ENCODE assay signal across 32 mouse cellular contexts in the genomic region with DNA sequence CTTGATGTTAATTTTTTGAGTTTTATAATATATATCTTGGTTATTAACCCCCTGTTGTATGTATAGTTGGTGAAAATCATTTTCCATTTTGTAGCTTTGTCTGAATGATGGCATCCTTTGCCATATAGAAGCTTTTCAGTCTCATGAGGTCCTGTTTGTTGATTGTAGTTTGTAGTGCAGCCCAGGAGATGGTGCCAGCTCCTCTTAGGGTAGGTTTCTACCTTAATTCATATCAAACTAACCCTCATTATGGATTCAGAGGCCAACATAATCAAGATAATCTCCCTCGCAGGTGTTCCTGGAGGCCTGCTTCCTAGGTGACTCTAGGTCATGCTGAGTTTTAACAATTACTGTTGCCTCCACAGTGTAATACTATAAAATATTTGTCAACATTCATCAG. TPM values are rescaled to one million over a fixed set of nuclear protein-coding genes. Genes with fewer than 3 reads are reported as not detected.
DNase-seq lines count a peak whose midpoint lies in the region; ATAC-seq and TF ChIP-seq lines count a peak whose summit lies in the region.
"Had no signal": no experiment of that assay in that cellular context is flagged by ENCODE, and none has a peak within 500 bp of the region (broad histone marks: within the 10 kb centered on the region; RNA-seq: fewer than 3 reads in every experiment).

No protein-coding gene starts in this region.

- TF ChIP-seq POLR2A in kidney, adult 2 months (IDR thresholded peaks at IDR 0.05; ENCODE audit: low read depth, low read length): no peak
- TF ChIP-seq POLR2A in CH12.LX (IDR thresholded peaks at IDR 0.05; ENCODE audit: low read depth, low read length): no peak

- no peak for TF ChIP-seq EP300 in CH12.LX (IDR thresholded peaks at IDR 0.05; ENCODE audit: low read length)

- WGBS in kidney, adult 2 months: 36% methylated on average over 1 of the region's 1 CpGs
- 50% methylated on average over 1 of the region's 1 CpGs for WGBS in kidney, embryonic 14.5 days

- H3K4me3 ChIP-seq in kidney, adult 2 months (ENCODE audit: insufficient read depth, low read depth, low read length): no peak overlapping the region
- no peak overlapping the region for H3K4me3 ChIP-seq in kidney, embryonic 14.5 days (ENCODE audit: low read length)
- no peak overlapping the region for H3K4me3 ChIP-seq in CH12.LX (replicated peaks in 1 of 3; ENCODE audit: low read depth in 2 of 3, low read length in 2 of 3, poor library complexity in 1 of 3)
- H3K4me3 ChIP-seq: embryonic facial prominence, embryonic 10.5 days; embryonic facial prominence, embryonic 15.5 days; forebrain, embryonic 12.5 days; heart, embryonic 13.5 days; liver, embryonic 12.5 days; megakaryocyte, embryonic 14.5 days; midbrain, embryonic 12.5 days; myocyte; neural tube, embryonic 13.5 days had no signal

- H3K9ac ChIP-seq in kidney, embryonic 14.5 days (ENCODE audit: low read depth, low read length): no peak overlapping the region
- H3K9ac ChIP-seq in CH12.LX (ENCODE audit: insufficient read depth, low read depth): no peak overlapping the region
- H3K9ac ChIP-seq: embryonic facial prominence, embryonic 15.5 days; forebrain, embryonic 12.5 days; forebrain, postnatal 0 days; heart, embryonic 13.5 days; liver, embryonic 12.5 days; midbrain, embryonic 12.5 days; neural tube, embryonic 13.5 days had no signal

- dilution Hi-C loops in CH12.LX (cut with MboI; ENCODE audit: extremely low pct_ligation_motif_present, extremely low pct_unique_long_range_greater_than_20kb, low sequenced_read_pairs): no loop called here

- no peak overlapping the region for H3K4me2 ChIP-seq in kidney, embryonic 14.5 days (replicated peaks; ENCODE audit: low read depth, low read length)
- no peak overlapping the region for H3K4me2 ChIP-seq in CH12.LX (ENCODE audit: insufficient read depth, low read depth, poor library complexity, severe bottlenecking)
- H3K4me2 ChIP-seq: embryonic facial prominence, embryonic 15.5 days; forebrain, embryonic 12.5 days; heart, embryonic 13.5 days; liver, embryonic 12.5 days; midbrain, embryonic 12.5 days; neural tube, embryonic 13.5 days had no signal

- peaks cover 14% of the 10 kb centered on the region for H3K4me1 ChIP-seq in kidney, adult 2 months (ENCODE audit: control insufficient read depth, insufficient read depth, low read length)
- H3K4me1 ChIP-seq in kidney, embryonic 14.5 days (ENCODE audit: control insufficient read depth, insufficient read depth, low read length): no peaks in the 10 kb centered on the region
- H3K4me1 ChIP-seq in CH12.LX (ENCODE audit: control insufficient read depth in 1 of 2, insufficient read depth in 2 of 2): peaks cover 3% of the 10 kb centered on the region in 2 experiments; a peak in 2 of 4 replicates
- H3K4me1 ChIP-seq: embryonic facial prominence, embryonic 15.5 days; forebrain, embryonic 12.5 days; heart, embryonic 13.5 days; midbrain, embryonic 12.5 days; neural tube, embryonic 13.5 days had no signal

- H3K79me2 ChIP-seq in CH12.LX (replicated peaks; ENCODE audit: control insufficient read depth, extremely low read depth, insufficient read depth, poor library complexity, severe bottlenecking): no peaks in the 10 kb centered on the region

- no peaks in the 10 kb centered on the region for H3K9me3 ChIP-seq in kidney, embryonic 14.5 days (ENCODE audit: control insufficient read depth, low read length)
- H3K9me3 ChIP-seq in CH12.LX (replicated peaks; ENCODE audit: low read length): no peaks in the 10 kb centered on the region
- H3K9me3 ChIP-seq: embryonic facial prominence, embryonic 10.5 days; embryonic facial prominence, embryonic 15.5 days; forebrain, embryonic 12.5 days; heart, embryonic 13.5 days; liver, embryonic 12.5 days; midbrain, embryonic 12.5 days; neural tube, embryonic 13.5 days had no signal

- no peaks in the 10 kb centered on the region for H3K36me3 ChIP-seq in kidney, adult 2 months (ENCODE audit: control insufficient read depth, insufficient read depth, low read length)
- H3K36me3 ChIP-seq in kidney, embryonic 14.5 days (ENCODE audit: control insufficient read depth, insufficient read depth, low read length): no peaks in the 10 kb centered on the region
- no peaks in the 10 kb centered on the region for H3K36me3 ChIP-seq in CH12.LX (replicated peaks in 1 of 2; ENCODE audit: control insufficient read depth in 1 of 2, insufficient read depth in 1 of 2, low read length in 1 of 2)
- H3K36me3 ChIP-seq: embryonic facial prominence, embryonic 10.5 days; embryonic facial prominence, embryonic 15.5 days; forebrain, embryonic 12.5 days; heart, embryonic 13.5 days; liver, embryonic 12.5 days; midbrain, embryonic 12.5 days; neural tube, embryonic 13.5 days had no signal

- TF ChIP-seq CTCF in kidney, adult 2 months (conservative IDR thresholded peaks at IDR 0.05; ENCODE audit: insufficient read depth, insufficient read length, low read depth, low read length): no peak; the same call in 1 of the 2 replicates
- peak in 1 of 2 experiments; percentile 32; a peak in 2 of 4 replicates for TF ChIP-seq CTCF in CH12.LX (conservative IDR thresholded peaks at IDR 0.05 in 1 of 2, IDR thresholded peaks at IDR 0.05 in 1 of 2; ENCODE audit: low read depth in 2 of 2, low read length in 2 of 2)

- intact Hi-C loops in heart, postnatal 25 days (cut with DNase I): no loop called here

- ATAC-seq in kidney, embryonic 14.5 days (ENCODE audit: low FRiP score, low TSS enrichment): no peak
- ATAC-seq: forebrain, postnatal 0 days; liver, embryonic 12.5 days; lung, postnatal 0 days had no signal

- H3K27ac ChIP-seq in kidney, adult 2 months (ENCODE audit: insufficient read depth, low read depth, low read length): no peak overlapping the region
- no peak overlapping the region for H3K27ac ChIP-seq in kidney, embryonic 14.5 days (ENCODE audit: low read depth, low read length)
- H3K27ac ChIP-seq in CH12.LX (ENCODE audit: insufficient read depth, low read depth): no peak overlapping the region
- H3K27ac ChIP-seq: embryonic facial prominence, embryonic 10.5 days; embryonic facial prominence, embryonic 15.5 days; forebrain, embryonic 12.5 days; heart, embryonic 13.5 days; liver, embryonic 12.5 days; midbrain, embryonic 12.5 days; neural tube, embryonic 13.5 days had no signal

- in situ Hi-C loops in CH12.LX (cut with MboI; ENCODE audit: low pct_ligation_motif_present, low pct_unique_long_range_greater_than_20kb, low sequenced_read_pairs): no loop called here

- DNase-seq in heart, adult 11 months: peak; percentile 27
- DNase-seq in heart, postnatal 25 days (ENCODE audit: low spot score): no peak
- peak; percentile 56 for DNase-seq in kidney, adult 2 months
- DNase-seq in kidney, postnatal 4 days: no peak
- peak; percentile 35 to 61 for DNase-seq in kidney, postnatal 36 days
- DNase-seq in CH12.LX (ENCODE audit: extremely low read depth): no peak
- DNase-seq in spleen, postnatal 10 days (ENCODE audit: low spot score in 2 of 2): no peak
- DNase-seq: adrenal gland, adult 2 months; adrenal gland, postnatal 36 days; cerebellum, adult 18-20 months; forebrain, postnatal 0 days; gastrocnemius, postnatal 10 days; heart, postnatal 14 days; layer of hippocampus, postnatal 36 days; lung, adult 18-20 months; lung, postnatal 4 days; right cerebral cortex, postnatal 4 days; thymus, postnatal 4 days had no signal

- no peaks in the 10 kb centered on the region for H3K27me3 ChIP-seq in kidney, adult 2 months (replicated peaks; ENCODE audit: control insufficient read depth, insufficient read depth, low read length)
- H3K27me3 ChIP-seq in kidney, embryonic 14.5 days (ENCODE audit: control insufficient read depth, insufficient read depth, low read length): no peaks in the 10 kb centered on the region
- peaks cover 17% of the 10 kb centered on the region for H3K27me3 ChIP-seq in CH12.LX (replicated peaks)
- H3K27me3 ChIP-seq: embryonic facial prominence, embryonic 15.5 days; forebrain, embryonic 12.5 days; heart, embryonic 13.5 days; midbrain, embryonic 12.5 days; neural tube, embryonic 13.5 days had no signal

- TF ChIP-seq RAD21 in CH12.LX (IDR thresholded peaks at IDR 0.05; ENCODE audit: low read depth, low read length): peak; percentile 10

TF ChIP-seq in CH12.LX, 34 proteins besides CTCF, POLR2A, EP300 and RAD21:
- TF ChIP-seq ZNF384 (IDR thresholded peaks at IDR 0.05; ENCODE audit: low read depth, low read length) (no peak), ETS1 (conservative IDR thresholded peaks at IDR 0.05; ENCODE audit: low read depth, low read length) (no peak), MAFK (IDR thresholded peaks at IDR 0.05; ENCODE audit: insufficient replicate concordance, low read length) (no peak), ZKSCAN1 (IDR thresholded peaks at IDR 0.05; ENCODE audit: borderline replicate concordance, low read depth, low read length) (no peak), IRF4 (IDR thresholded peaks at IDR 0.05; ENCODE audit: low read depth, low read length) (no peak), MEF2A (IDR thresholded peaks at IDR 0.05; ENCODE audit: borderline replicate concordance, low read depth, low read length) (no peak), CHD1 (IDR thresholded peaks at IDR 0.05; ENCODE audit: low read depth, low read length) (no peak), MAZ (IDR thresholded peaks at IDR 0.05; ENCODE audit: low read depth, low read length) (no peak), CHD2 (IDR thresholded peaks at IDR 0.05; ENCODE audit: low read length) (no peak), UBTF (IDR thresholded peaks at IDR 0.05; ENCODE audit: low read depth, low read length) (no peak), PAX5 (IDR thresholded peaks at IDR 0.05; ENCODE audit: low read length) (no peak), MAX (IDR thresholded peaks at IDR 0.05; ENCODE audit: low read length) (no peak)

RNA-seq across cellular contexts. Expression of a gene that starts 3.1 kb away (rescaled TPM):
- under 1 TPM in 1 of 2 experiments, not detected in 1; 0.34 TPM for total RNA-seq in heart, postnatal 25 days (2021)
- polyA plus RNA-seq in kidney, adult 2 months (2012; rRNA removed): 190 and 252 TPM in 2 replicates
- not detected in 2 replicates for polyA plus RNA-seq in kidney, embryonic 14.5 days (2014; fragmentation: Nextera tagmentation; extraction: Ambion mirVana)
- total RNA-seq in CH12.LX (2012; rRNA removed) (not detected in 2 replicates), CH12.LX (2014; rRNA removed) (not detected in 2 replicates)
- not detected in 2 replicates for polyA plus RNA-seq in CH12.LX (2012; ENCODE audit: insufficient read length, low read depth)
- total RNA-seq: granulocyte monocyte progenitor cell, adult 5-6 weeks; layer of hippocampus, postnatal 36 days had no signal
- polyA plus RNA-seq: brain, embryonic 14.5 days; embryonic facial prominence, embryonic 10.5 days; forebrain, embryonic 12.5 days; limb, embryonic 11.5 days; midbrain, embryonic 12.5 days; neural tube, embryonic 13.5 days had no signal

RNA-seq across cellular contexts. Expression of a gene that starts 48.3 kb away (rescaled TPM):
- 1 to 10 TPM; 9.0 to 9.3 TPM for total RNA-seq in heart, postnatal 25 days (2021)
- polyA plus RNA-seq in kidney, adult 2 months (2012; rRNA removed): 16.2 and 17.2 TPM in 2 replicates
- 9.1 and 10.4 TPM in 2 replicates for polyA plus RNA-seq in kidney, embryonic 14.5 days (2014; fragmentation: Nextera tagmentation; extraction: Ambion mirVana)
- 1.7 and 2.9 TPM in 2 replicates for total RNA-seq in CH12.LX (2012; rRNA removed)
- total RNA-seq in CH12.LX (2014; rRNA removed): 3.7 and 3.8 TPM in 2 replicates
- 3.3 and 4.2 TPM in 2 replicates for polyA plus RNA-seq in CH12.LX (2012; ENCODE audit: insufficient read length, low read depth)

RNA-seq across cellular contexts. Expression of a gene that starts 55.6 kb away (rescaled TPM):
- 10 to 100 TPM in 1 of 2 experiments, 1 to 10 TPM in 1; 4.8 to 10.6 TPM for total RNA-seq in heart, postnatal 25 days (2021)
- 119 and 151 TPM in 2 replicates for polyA plus RNA-seq in kidney, adult 2 months (2012; rRNA removed)
- 3.2 and 4.0 TPM in 2 replicates for polyA plus RNA-seq in kidney, embryonic 14.5 days (2014; fragmentation: Nextera tagmentation; extraction: Ambion mirVana)
- total RNA-seq in CH12.LX (2012; rRNA removed) (not detected in 2 replicates), CH12.LX (2014; rRNA removed) (not detected in 2 replicates)
- not detected in 2 replicates for polyA plus RNA-seq in CH12.LX (2012; ENCODE audit: insufficient read length, low read depth)
- total RNA-seq: granulocyte monocyte progenitor cell, adult 5-6 weeks had no signal
- polyA plus RNA-seq: liver, embryonic 12.5 days had no signal

Comparison
In these comparisons a context has a peak if more than half of its experiments do, and no peak if none do; other contexts are left out.
1. DNase-seq: peak in heart, adult 11 months (single experiment), kidney, adult 2 months (single experiment) and kidney, postnatal 36 days (2 of 2); none in heart, postnatal 25 days (single experiment), kidney, postnatal 4 days (0 of 2), CH12.LX (single experiment) and spleen, postnatal 10 days (0 of 2).
2. RNA of a gene that starts 3.1 kb away (polyA plus RNA-seq): 190 to 252 TPM in kidney, adult 2 months; not detected in kidney, embryonic 14.5 days and not detected in CH12.LX; every median in the first group is over 100 times any median in the second.
3. RNA of a gene that starts 55.6 kb away (polyA plus RNA-seq): 119 to 151 TPM in kidney, adult 2 months; 3.2 to 4.0 TPM in kidney, embryonic 14.5 days and not detected in CH12.LX; every median in the first group is over 10 times any median in the second.